Mouse (Mus musculus) E14TG2a.4 (cell line): ENCODE data around the gene Fcer1g.

Source experiments
- CTCF ChIP-seq: conservative IDR thresholded peaks from 2 replicates; pipeline ENCODE4 v1.5.1; 2014; ENCODE audit warnings: low read length
- NANOG ChIP-seq: IDR thresholded peaks from 2 replicates; pipeline ENCODE4 v1.6.1; 2014; ENCODE audit warnings: borderline replicate concordance, low read length, mixed read lengths
- POU5F1 ChIP-seq: IDR thresholded peaks from 2 replicates; pipeline ENCODE4 v1.6.1; 2014; ENCODE audit warnings: low read length, borderline replicate concordance

DNA sequence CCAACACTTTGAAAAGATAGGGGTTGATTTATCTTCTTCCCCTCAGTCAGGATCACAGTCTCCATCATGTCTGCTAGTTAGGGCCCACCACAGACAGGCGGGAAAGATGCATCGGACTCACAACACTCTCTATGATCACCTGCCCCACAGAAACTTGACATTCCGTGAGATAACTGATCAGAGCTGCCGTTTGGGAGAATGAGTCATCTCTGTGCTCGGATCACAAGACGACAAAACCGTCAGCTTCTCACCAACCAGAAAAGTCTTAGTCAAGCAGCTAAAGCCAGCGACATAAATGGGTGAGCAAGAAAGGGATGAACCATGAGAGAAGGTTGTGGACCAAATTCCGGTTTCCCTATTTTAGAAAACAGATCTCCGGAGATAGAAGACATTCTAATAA is 41.9 kb downstream of the Fcer1g start:
- TF ChIP-seq CTCF (no peak), POU5F1 (no peak), NANOG (no peak)
